Mouse (Mus musculus) retina, adult 2 months (tissue): Measurements from ENCODE around the gene Fbxo21.

Source experiments
- DNase-seq: peaks from one replicate; pipeline ENCODE4 v3.0.0-alpha.2; 2012; ENCODE audit warnings: low read depth, low spot score

Fbxo21 gene

GRCm38 (mm10) chr5:117979082-117979481 is 2.6 kb downstream of the Fbxo21 start:
- DNase-seq: no peak

GRCm38 (mm10) chr5:117980921-117981320 is 4.4 kb downstream of the Fbxo21 start:
- DNase-seq: no peak

GRCm38 (mm10) chr5:117981943-117982342 is 5.4 kb downstream of the Fbxo21 start:
- DNase-seq: no peak

GRCm38 (mm10) chr5:117986327-117986726 is 9.8 kb downstream of the Fbxo21 start:
- DNase-seq: no peak

GRCm38 (mm10) chr5:117987891-117988290 is 11.4 kb downstream of the Fbxo21 start:
- no peak for DNase-seq

- DNase-seq: no peak
Measured at GRCm38 (mm10) chr5:117988367-117988766, 11.8 kb downstream of the Fbxo21 start.

- DNase-seq: no peak
Measured at GRCm38 (mm10) chr5:117989773-117990172, 13.2 kb downstream of the Fbxo21 start.

- no peak for DNase-seq
Measured at GRCm38 (mm10) chr5:117990957-117991356, 14.4 kb downstream of the Fbxo21 start.

GRCm38 (mm10) chr5:117993550-117993949 is 17.0 kb downstream of the Fbxo21 start:
- DNase-seq: no peak

- no peak for DNase-seq
Measured at GRCm38 (mm10) chr5:117995372-117995901, 18.9 kb downstream of the Fbxo21 start.

GRCm38 (mm10) chr5:117995911-117996310 is 19.4 kb downstream of the Fbxo21 start:
- DNase-seq: no peak

GRCm38 (mm10) chr5:117996581-117996980 is 20.1 kb downstream of the Fbxo21 start:
- DNase-seq: no peak

GRCm38 (mm10) chr5:117997434-117997970 is 21.0 kb downstream of the Fbxo21 start:
- no peak for DNase-seq

- DNase-seq: no peak
Measured at GRCm38 (mm10) chr5:117999061-117999460, 22.5 kb downstream of the Fbxo21 start.

- no peak for DNase-seq
Measured at GRCm38 (mm10) chr5:117999584-117999983, 23.1 kb downstream of the Fbxo21 start.

- peak; percentile 25 for DNase-seq
Measured at GRCm38 (mm10) chr5:118002059-118002458, 25.5 kb downstream of the Fbxo21 start.

GRCm38 (mm10) chr5:118004619-118005018 is 28.1 kb downstream of the Fbxo21 start:
- DNase-seq: peak; percentile 33

- no peak for DNase-seq
Measured at GRCm38 (mm10) chr5:118005728-118006127, 29.2 kb downstream of the Fbxo21 start.

- no peak for DNase-seq
Measured at GRCm38 (mm10) chr5:118008344-118008743, 31.8 kb downstream of the Fbxo21 start.

- no peak for DNase-seq
Measured at GRCm38 (mm10) chr5:118010872-118011271, 34.3 kb downstream of the Fbxo21 start.

- DNase-seq: no peak
Measured at GRCm38 (mm10) chr5:118011796-118012195, 35.3 kb downstream of the Fbxo21 start.

- DNase-seq: no peak
Measured at GRCm38 (mm10) chr5:118015028-118015427, 38.5 kb downstream of the Fbxo21 start.

- no peak for DNase-seq
Measured at GRCm38 (mm10) chr5:118015669-118016068, 39.1 kb downstream of the Fbxo21 start.

- no peak for DNase-seq
Measured at GRCm38 (mm10) chr5:118017527-118017926, 41.0 kb downstream of the Fbxo21 start.
